Mouse (Mus musculus) ES-E14 (cell line): ENCODE results near the gene Antxrl.

Experiments
- CHD2 ChIP-seq: IDR thresholded peaks from 2 replicates; pipeline ENCODE4 v1.6.1; 2014; ENCODE audit warnings: mild to moderate bottlenecking, low read depth, low read length, inconsistent platforms
- ZC3H11A ChIP-seq: IDR thresholded peaks from 2 replicates; pipeline ENCODE4 v1.6.1; 2012; ENCODE audit warnings: low read depth, mild to moderate bottlenecking, inconsistent platforms, low read length, borderline replicate concordance

- TF ChIP-seq CHD2 (no peak), ZC3H11A (no peak)
These were observed 37.4 kb upstream of the Antxrl start, which contains the start of gene Gm30083 for GRCm38 (mm10) chr14:34015063-34015462.
